Mouse (Mus musculus) NIH3T3 (cell line): Measurements from ENCODE around the gene Mphosph9.
A peak's percentile ranks its signal among the peaks of the same experiment; 100 is the strongest.
"Not testable (repeated sequence)": the region's sequence is repeated elsewhere in the genome, so short reads cannot be mapped to it uniquely, and the experiment has no call there.

ENCODE experiments used
- DNase-seq: peaks from one replicate; pipeline ENCODE4 v3.0.0-alpha.2; 2012; ENCODE audit warnings: low read depth

Mphosph9 gene

DNA sequence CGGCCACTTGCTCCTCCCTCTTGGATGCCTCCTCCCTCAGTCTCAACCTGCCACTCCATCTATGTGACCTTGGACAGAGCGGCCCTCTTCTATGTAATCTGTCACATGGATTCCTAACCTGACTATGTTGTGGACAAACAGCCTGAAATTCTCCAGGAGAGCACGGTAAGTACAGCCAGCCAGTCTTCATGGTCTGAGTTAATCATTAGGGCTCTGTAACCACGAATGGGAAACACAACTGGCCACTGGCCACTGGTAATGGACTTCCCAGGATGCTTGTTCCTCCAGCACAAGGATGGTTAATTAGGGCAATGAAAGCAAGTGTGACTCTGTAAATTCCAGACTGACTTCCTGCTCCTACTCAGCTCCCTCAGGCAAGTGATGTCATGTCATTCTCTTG is 91.6 kb downstream of the Mphosph9 start:
- no peak for DNase-seq

GRCm38 (mm10) chr5:124234778-124235177 is 93.0 kb downstream of the Mphosph9 start:
- DNase-seq: no peak

- DNase-seq: no peak
Measured at GRCm38 (mm10) chr5:124233874-124234661, 93.7 kb downstream of the Mphosph9 start.

DNA sequence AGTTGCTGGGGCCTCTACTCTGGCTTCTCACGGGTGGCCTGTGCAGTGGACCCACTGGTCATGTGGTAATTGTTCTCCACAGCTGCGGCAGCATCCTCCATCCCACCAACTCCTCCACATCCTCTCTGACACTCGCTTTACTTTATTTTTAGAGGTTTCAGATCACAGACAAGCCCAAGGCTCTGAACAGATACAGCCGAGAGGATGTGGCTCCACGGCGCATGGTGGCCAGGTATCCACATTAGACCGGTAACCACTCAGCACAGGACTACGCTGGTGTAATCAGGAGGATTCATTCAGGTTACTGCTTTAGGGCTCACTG is 94.7 kb downstream of the Mphosph9 start:
- no peak for DNase-seq

GRCm38 (mm10) chr5:124232360-124233143 is 95.2 kb downstream of the Mphosph9 start:
- no peak for DNase-seq

GRCm38 (mm10) chr5:124230461-124230860 is 97.3 kb downstream of the Mphosph9 start:
- no peak for DNase-seq

DNA sequence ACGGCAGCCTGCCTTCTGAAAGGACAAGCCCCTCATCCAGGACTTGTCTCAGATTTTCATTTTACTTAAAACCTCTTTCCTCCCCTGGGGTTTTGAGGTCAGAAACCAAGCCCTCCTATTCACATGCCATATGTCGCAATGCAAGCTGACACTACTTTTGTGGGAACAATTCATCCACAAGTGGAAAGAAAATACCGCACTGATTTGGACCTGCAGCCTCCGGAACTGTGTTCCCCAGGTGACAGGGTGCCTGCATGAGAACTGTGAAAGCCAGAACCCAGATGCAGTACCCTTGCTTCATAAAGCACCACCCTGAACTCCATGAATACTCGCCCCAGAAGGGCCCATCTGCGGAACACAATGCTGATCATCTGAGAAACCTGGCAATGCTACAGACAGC is 100.6 kb downstream of the Mphosph9 start:
- peak; percentile 63 for DNase-seq

GRCm38 (mm10) chr5:124226494-124226893 is 101.3 kb downstream of the Mphosph9 start:
- DNase-seq: no peak

GRCm38 (mm10) chr5:124225891-124226290 is 101.9 kb downstream of the Mphosph9 start:
- DNase-seq: no peak

GRCm38 (mm10) chr5:124224321-124225092 is 103.3 kb downstream of the Mphosph9 start:
- DNase-seq: no peak

GRCm38 (mm10) chr5:124223574-124223973 is 104.2 kb downstream of the Mphosph9 start:
- no peak for DNase-seq

- peak; percentile 25 for DNase-seq
Measured at GRCm38 (mm10) chr5:124222696-124223095, 105.1 kb downstream of the Mphosph9 start.

DNA sequence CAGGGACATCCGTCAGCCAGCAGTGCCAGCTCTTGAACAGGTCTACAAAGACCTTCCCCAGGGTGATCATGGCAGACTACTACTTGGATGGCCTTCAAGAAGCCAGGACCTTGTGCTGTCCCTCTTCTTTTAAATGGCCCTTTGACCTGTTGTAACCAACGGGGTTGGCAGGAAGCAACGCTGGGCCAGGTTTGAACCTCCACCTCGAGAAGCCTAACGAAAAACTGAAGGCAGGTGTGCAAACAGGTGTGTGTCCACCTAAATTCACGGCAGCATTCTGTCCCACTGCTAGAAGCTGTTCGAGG is 106.1 kb downstream of the Mphosph9 start:
- no peak for DNase-seq

- DNase-seq: peak; percentile 95
Measured at GRCm38 (mm10) chr5:124221037-124221735, 106.6 kb downstream of the Mphosph9 start.

DNA sequence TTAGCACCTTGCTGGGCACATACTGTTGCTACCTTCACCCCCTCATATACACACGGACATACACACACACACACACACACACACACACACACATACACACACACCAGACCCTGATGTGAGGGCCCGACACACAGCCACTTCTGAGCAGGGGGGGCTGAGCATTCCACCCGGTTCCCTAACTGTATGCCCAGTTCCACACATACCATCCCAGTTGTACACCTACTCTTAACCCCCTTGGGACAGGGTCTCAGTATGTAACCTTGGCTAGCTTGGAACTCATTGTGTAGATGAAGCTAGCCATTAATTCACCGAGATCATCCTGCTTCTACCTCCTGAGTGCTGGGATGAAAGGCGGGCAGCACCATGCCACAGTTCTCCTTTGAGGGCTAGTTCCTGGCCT is 107.2 kb downstream of the Mphosph9 start:
- DNase-seq: no peak

DNA sequence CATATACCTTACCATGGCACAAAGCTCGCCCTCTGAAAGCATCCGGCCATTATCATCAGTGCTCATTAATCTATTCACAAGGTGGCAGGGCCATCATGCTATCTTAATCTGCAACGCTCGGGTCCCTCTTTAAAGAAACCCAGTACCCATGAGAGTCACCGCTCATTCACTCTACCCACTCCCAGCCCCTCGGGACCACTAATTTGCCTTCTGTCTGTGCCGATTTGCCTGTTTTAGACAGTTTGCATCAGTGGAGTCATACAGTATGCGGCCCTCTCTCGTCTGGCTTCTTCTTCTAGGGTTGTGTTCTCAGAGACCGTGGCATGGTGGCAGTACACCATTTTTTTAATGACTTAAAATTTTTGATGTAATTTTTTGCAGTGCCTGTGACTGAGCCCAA is 108.3 kb downstream of the Mphosph9 start:
- no peak for DNase-seq

- DNase-seq: no peak
Measured at GRCm38 (mm10) chr5:124218986-124219385, 108.8 kb downstream of the Mphosph9 start.

DNA sequence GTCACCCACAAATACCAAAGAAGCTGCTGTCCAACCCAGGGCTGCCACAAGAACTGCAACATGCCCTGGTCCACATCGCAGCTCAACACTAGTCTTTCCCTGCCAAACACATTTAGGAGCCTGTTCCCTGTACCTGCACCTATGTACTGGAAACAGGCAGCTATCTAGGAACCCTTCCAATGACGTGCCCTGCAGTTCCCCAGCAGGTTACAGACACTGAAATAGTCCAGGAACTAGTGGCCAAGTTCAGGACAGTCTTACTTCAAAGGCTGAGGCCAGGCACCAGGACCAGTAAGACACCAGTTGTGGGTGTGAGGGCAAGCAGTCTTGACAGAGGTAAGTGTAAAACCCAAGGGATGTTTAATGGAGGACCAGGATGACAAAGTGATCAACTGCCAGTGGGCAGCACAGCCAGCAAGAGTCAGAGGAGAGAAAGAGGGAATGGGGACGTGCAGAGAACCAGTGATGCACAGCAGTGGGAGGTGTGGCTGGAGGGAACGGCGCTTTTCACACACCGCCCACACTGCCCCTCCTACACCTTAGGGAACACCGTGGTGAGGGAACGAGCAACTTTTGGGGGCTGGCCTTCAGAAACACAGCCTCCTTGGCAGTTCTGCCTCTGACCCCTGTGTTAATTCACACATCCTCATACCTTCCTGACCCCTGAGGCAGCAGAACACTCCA is 110.1 kb downstream of the Mphosph9 start:
- DNase-seq: no peak

DNA sequence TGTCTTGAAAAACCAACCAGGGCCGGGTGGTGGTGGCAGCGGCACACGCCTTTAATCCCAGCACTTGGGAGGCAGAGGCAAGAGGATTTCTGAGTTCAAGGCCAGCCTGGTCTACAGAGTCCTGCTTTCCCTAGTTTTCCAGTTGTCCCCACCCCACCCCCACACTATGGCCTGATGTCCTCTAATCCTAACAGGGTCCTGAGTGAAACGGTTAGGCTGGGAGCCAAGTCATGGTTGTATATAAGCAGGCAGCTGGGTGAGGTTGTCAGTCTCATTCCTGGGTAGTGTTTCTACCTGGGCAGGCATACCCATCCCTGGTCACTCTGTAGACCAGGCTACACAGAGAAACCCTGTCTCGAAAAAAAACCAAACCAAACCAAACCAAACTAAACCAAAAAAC is 110.7 kb downstream of the Mphosph9 start:
- DNase-seq: not testable (repeated sequence)

DNA sequence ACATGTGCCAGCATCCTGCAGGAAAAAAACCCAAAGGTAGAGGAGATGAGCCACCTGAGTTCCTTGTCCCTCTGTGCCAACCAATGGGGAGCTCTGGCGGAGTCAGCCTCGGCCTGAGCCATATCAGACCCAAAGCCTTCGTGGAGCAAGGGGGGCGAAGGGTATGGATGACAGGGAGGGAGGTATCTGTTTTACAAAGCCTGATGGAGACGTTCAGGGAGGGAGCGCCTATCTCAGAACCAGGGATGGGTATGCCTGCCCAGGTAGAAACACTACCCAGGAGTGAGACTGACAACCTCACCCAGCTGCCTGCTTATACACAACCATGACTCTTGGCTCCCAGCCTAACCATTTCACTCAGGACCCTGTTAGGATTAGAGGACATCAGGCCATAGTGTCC is 111.4 kb downstream of the Mphosph9 start:
- no peak for DNase-seq

GRCm38 (mm10) chr5:124215647-124216046 is 112.1 kb downstream of the Mphosph9 start:
- DNase-seq: no peak
